Mouse (Mus musculus): ENCODE results near the gene Grem1. TPM values are rescaled to one million over a fixed set of nuclear protein-coding genes. Genes with fewer than 3 reads are reported as not detected.

Grem1 gene
- polyA plus RNA-seq (2017; shearing (Covaris generic)) = not detected

DNA sequence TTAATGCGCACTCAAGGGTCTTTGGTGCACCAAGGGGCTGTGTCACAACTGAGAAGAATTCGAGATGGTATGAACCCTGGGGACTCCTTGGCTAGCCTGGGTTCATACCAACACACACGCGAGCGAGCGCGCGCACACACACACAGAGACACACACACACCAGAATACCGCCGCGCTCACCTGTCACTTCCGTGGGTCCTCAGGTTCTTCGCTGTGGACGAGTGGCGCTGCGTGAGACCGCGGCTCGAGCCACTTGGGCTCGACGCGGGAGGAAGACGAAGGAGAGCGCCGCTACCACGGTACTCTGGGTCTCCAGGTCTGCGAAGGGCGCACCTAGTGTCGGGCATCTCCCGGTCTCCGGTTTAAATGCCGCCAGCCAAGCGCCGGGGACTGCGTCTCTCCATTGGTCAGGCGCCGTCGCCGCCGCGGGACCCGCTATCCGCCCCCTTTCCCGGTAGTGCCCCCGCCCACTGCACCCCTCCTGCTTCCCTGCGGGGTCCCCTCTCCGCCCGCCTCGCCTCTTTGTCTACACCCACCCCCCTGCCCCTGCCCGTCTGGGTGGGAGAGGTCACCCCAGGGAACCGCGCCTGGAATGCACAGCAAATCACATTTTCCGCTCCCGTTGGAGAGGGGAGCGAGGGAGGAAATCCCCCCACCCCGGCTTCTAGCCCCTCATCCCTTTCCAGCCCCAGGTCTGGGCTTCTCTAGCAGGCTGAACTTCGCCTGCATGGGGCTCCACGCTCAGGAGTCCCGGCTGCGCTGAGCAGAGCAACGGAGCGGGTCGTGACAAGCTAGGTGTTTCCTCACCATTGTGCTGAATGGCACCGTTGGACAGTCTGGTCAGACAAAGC, at the start of gene Grem1:
TSS of gene Grem1 (minus strand) at position 336 of the 851 bp plus-strand sequence.
- ATAC-seq = no peak

DNA sequence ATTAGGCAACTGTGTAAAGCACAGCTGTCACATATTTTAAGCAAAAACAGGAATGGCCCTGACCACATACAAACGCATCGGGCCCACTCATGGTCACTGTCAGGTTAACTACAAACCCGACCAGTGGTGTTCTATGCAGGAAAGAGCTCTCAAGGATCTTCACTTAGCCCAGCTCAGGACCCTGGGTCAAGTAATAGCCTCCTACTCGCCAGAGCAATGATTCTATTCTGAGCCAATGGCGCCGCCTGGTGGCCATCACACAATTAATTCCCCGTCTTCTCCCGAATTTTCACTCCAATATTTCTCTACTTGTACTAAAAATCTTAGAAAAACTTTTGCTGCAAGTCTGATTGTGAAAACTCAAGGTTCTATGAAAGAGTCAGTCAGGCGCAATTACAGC, 49.2 kb upstream of the Grem1 start:
- peak; percentile 37 for ATAC-seq

DNA sequence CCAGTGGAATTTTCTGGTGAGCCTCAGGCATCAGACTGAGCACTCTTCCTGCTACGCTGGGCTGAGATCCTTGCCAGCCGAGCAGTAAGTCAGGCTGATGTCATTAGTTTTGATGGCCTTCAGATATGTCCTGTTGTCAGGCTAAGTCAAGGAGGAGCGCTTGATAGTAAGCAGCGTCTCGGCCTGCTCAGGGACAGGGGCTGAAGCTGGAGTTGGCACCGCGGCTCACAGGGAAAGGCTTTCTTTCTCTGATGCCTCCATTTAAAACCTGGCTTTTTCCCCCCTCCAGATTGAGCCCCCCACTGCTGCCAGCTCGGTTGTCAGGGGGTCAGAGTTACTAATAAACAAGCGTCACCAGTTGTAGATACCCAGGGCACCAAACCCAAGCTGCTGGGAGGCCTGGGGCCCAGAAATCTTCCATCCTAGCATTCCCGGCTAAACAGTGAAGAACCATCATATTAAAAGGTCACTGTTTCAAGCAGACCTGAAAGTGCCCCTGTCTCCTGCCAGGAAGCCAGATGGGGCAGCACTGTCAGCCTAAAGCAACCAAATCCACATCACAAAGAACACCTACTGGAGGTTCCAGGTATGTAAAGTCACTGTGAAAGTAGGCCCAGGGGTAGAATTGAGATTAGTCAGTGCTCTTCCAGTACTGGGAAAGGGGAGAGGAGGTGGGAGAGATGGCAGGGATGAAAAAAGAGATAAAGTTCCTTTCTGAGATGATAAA, 48.6 kb upstream of the Grem1 start:
- ATAC-seq = no peak

DNA sequence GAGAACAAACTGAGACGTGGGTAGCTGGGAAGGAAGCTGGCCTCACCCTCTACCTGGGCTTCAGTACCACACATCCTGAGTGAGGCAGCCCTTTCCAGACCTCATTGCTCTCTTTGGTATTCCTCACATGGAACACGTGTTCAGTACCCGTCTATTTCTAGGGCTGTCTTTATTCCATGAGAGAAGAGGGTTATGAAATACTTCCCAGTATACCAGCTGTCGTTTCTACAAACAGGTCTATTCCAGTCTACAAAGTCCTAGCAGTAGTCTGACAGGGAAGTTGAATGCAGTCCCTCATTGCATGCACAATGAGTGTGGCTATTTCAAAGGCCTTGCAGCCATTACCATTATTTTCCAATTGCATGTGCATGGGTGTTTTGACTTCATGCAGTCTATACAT, 47.3 kb upstream of the Grem1 start:
- ATAC-seq = no peak

DNA sequence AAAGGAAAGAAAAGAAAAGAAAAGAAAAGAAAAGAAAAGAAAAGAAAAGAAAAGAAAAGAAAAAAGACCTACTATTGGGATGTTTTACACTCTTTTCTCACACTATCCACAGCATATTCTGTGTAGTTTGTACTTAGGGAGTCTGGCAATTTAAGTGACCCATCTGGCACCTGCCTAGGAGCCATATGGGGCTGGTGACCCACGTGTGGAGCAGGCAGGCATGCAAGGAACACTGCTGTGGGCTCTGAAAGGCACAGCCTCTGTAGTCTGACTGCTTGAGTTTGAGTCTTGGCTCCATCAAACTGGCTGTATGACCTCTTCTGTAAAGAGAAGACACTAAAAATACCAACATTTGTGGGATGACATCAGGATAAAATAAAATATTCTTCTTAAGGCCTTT, 45.3 kb upstream of the Grem1 start:
- no peak for ATAC-seq

DNA sequence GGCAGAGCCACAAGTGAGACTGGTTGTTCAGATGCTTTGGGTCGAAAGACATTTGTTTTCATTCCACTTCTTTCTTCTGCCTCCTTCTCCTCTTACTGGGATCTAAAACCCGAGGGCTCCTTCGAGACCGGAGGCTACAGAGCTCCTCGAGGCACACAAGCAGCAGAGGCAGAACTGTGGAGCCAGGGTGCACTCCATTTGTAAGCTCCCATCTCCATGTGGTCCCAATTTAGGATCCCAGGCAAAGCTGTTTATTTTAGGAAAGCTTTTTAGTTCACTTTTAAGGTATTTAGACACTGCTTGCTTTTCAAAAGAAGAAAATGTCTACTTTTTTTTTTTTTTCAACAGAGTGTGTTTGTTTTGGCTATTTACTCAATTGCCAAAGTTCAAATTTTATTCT, 42.4 kb upstream of the Grem1 start:
- ATAC-seq = no peak

DNA sequence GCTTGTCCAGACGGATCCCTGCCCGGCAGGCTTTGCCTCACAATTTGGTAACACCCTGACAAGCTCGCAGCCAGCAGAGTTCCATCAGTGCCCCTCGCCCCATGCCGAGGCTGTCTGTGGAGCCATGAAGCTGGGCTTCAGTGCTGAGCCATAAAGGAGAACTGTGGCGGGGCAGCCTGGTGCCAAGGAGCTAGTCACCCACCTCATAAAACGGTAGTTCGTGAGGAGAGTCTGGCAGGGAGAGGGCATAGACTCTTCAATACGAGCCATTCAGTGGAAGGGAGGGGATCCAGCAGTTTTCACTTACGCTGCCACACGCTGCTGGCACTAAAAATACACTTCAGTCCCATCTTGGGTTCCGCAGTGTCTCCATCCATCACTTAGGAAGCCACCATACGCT, 40.2 kb upstream of the Grem1 start:
- no peak for ATAC-seq

DNA sequence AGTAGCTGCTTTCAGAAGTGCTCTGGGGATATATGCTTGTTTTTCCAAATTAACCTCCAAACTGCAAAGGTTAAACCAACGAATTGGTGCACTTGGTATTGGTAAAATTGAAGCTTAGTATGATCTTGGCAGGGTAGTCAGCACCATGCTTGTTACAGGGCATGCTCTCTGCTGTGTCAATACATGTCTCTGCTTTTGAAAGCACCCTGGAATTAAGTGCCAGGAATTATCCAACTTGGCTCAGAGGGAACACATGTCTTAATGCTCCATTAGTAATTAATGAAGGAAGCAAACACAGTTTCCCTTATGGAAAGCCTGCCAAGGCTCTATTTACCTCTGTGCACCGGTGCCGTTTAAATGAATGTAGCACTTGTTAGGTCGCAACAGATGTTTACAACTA, 36.7 kb upstream of the Grem1 start:
- no peak for ATAC-seq

DNA sequence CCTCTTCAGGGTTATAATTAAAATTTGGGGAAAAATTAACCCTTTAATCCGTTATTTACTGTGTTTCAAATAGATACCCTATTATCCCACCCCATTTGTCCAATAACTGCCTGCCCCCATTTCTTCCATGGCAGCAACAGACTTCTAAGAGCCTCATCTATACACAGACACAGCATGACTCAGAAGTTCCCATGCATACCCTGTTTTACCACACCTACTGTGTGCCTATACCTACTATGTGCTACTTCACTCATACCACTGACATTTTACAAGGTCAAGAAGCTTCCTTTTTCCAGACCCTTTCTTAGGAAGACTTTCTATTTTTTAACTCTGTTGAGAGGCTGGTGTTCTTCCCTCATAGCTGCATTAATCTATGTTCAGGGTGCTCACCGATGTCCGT, 35.1 kb upstream of the Grem1 start:
- ATAC-seq = no peak

DNA sequence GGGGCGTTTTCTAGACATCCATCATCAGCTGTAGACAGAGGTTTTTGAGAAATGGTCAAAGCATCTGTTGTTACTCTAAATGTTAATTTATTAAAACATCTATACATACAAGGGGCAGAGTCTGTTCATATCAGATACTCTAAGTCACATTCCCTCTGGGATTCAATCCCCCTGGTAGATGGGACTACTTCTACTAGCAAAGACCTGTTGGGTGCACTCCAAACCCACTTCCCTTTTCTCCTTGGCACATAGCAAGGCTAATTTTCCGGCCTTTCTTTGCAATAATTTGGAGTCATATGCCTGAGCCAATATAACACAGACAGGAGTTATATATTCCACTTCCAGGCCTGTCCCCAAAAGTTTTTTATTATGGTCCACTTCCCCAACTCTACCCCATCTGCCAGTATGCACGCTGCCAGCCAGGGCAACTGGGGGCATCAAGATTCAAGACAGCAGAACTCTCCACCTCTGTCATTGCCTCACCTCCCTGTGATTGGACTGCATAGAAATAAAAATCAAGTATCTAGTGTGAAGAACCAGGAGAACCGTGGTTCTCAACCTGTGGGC, 30.5 kb upstream of the Grem1 start:
- no peak for ATAC-seq

DNA sequence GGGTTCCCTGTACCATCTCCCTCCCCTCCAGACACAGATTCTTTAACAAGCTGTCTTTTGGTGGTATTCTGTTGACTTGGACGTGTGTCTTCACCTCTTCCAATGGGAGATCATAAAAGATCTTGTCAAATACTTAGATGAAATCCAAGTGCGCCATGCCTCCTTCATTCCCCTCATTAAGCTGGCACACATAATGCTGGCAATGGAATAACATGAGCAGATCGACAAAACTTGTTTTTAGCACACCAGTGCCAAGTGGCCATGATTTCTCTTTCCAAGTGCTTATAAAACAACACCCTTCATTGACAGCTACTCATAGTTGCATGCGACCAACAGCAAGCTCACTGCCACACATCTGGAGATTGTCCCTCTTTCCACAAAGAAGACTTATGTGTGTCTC, 29.4 kb upstream of the Grem1 start:
- ATAC-seq = no peak

DNA sequence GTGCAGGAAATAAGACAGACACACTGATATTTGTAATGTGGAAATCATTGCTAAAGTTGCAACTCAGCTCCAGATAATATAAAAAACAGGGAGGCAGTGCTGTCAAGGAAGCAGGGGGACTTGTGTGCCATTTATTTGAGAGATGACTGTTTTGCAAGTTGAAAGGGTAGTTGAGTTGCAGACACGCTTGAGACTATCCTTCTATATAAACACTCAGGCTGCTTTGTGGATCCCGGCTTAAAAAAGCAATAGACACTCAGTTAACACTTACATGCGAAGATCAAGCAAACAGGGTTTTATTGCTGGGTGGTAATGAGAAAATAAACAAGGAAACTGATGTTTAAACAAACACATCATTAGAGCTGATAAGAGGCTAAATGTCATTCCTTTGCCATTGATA, 26.4 kb upstream of the Grem1 start:
- ATAC-seq = no peak

DNA sequence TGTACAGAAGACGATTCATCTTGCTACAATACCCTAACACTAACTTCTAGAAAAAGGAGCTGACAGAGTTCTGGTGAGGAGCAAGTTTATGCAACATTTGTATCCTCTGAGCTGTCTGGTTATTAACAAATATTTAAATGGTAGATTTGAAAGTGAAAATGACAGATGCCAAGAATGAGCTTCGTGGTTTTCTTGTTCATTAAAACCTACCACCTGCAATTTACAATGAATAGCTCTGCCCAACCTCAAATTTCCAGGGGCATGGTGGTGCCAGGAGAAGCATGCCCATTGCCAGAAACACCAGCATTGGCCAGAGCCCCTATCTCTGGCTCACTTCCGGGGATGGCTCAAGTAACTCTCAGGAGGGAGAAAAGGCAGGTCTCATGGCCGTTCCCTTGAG, 23.1 kb upstream of the Grem1 start:
- no peak for ATAC-seq

DNA sequence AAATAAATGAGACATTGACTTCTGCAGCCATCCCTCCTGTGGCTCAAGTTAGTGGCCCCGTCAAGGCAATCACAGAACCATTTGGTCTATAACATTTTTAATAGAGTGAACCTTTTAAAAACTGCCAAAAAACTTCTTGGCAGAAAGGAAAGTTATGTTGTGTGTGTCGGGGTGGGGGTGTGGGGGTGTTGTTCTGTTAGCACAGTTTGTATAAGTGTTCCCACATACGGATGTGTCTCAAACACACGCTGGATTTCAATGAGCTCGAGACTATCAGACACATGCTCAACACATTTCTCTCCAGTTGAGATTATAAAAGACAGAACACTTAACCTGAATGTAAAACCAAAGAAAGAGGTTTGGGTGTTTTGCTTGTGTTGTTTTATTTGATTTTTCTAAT, 22.7 kb upstream of the Grem1 start:
- no peak for ATAC-seq

DNA sequence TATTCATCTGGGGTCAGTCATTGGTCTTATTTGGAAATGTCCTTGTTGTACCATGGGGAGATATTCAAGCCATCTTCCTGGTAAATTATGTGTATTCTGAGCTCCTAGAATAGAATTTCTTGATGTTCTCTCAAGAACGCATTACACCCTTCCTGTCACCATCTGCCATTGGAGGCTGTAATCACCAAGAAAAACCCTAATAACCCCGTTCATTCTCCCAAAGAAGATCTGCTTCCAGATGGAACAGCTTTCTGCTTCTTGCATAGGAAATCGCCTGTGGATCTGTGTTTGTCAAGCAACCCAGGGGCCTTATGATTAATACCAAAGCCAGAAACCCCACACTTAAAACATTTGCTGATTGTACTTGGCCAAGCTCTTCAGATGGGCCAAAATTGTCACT, 20.9 kb upstream of the Grem1 start:
- ATAC-seq = no peak

DNA sequence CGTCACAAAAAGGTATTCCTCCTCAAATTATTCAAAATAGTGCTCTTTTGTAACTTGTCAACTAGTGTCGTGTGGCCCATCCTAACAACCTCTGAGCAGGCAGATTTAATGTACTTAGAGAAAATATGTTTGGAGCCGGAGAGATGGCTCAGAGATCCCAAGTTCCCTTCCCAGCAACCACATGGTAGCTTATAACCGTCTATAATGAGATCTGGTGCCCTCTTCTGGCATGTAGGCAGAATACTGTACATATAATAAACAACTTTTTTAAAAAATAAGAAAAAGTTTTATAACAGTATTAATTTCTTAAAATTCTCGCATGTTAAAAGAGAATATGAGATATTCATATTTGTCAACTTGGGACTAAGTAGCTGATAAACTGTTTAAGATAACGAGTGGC, 19.6 kb upstream of the Grem1 start:
- ATAC-seq = no peak

DNA sequence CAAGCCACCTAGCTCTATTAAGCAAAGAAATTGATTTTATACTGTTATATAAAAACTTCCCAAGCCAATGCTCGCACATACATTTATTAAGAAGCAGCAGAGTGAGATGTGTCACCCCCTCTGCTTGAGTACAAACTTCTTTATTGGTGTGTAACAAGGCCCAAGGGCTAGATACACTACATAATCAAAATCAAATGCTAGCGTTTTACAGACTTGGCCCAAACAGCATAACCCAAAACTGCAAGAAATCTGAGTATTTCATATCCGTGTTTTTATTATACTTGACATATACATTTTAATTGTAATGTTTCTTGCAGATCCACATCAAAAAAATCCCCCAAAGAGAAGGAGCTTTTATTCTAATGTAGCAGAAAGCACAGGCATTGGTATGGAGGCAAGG, 17.9 kb upstream of the Grem1 start:
- ATAC-seq = no peak

DNA sequence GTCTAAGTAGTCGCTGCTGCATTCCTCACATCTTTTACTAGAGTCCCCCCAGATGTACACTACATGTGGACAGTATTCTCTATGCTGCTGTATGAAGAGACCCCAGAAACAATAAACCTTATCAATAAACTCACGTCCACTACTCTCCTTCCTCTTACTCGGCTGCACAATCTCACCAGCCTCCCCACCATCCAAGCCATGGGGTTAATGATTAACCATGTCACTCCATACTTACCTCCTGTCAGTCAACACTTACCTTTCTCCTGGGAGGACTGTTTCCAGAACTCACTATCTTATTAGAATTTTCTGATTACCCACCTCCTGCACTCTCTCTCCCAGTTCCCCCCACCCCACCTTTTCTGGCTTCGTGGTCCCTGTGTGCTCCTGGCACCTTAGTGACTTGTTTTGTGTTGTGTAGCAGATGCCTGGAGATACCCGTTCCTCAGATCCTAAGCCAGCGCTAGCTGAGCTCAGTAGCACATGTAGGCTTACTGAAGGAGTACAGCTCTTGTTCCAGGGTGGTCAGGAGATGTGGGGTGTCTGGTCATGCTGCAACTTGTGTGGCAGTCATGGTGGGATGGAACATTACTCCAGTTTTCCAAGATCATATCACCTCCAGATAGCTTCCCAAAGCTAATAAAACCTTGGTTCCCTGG, 15.8 kb upstream of the Grem1 start:
- ATAC-seq = no peak

DNA sequence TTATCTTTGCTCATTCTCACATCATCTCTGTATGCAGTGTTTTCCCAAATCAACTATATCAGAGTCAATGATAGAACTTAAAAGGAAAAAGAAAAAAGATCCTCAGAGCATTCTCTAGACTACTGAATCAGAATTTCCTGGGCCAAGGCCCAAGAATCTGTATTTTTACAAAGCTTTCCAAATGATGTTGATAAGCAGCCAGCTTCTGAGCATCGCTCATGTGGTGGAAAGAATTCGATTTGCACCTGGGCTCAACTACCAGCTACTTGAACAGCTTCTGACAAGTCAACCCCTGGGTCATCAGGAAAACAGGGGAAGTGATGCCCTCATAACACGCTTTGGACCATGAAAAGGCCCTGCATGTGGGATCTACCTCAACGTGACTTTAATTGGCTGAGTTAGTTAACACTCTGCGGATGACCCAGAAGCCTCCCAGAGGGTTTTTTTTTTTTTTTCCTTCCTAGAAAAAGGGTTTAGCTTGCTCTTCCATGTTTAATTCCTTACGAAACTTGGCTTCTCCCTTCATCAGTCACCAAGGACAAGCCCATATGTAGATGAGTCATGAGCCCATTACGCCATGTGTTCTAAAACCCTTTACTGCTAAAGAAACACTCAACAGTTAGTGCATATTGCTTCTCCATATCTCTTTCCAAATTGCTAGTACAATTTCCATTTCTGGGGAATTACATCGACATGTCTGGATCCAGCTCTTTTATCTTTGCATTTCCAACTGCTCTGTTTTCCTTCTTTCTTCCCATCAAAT, 10.3 kb upstream of the Grem1 start:
- no peak for ATAC-seq

DNA sequence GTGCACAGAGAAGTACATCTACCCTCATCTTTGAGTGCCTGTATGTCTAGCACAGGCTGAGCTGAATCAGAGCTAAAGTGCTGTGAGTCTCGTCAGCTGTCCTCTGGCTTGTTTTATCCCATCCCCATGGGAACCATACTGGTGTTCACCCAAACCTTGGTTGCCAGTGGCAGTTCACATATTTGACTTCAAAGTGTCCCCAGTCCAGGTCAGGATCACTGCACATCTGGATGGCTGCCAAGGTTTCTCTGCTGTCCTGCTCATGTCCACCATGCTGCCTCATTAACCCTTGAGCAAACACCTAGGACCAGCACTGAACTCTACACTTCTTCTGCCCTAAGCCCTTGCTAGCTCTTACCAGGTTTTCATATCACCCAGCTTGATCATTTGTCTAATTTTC, 7.4 kb upstream of the Grem1 start:
- no peak for ATAC-seq

DNA sequence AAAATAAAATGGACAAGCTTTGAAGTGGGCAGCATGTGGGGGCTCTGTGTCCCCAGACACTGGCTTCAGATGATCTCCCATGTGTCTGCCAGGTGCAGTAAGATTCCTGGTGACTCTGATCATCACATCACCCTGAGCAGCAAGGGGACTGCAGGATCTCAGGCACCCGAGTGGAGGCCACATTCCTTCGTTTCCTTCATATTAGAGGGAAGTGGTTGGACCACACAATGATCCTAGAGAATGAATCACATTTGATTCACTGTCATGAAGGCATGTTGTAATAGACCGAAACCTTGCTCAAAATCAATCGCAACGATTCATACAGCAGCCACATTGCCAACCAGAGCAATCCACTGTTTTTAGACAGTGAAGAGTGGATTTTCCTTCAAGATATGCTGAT, 6.5 kb upstream of the Grem1 start:
- no peak for ATAC-seq

DNA sequence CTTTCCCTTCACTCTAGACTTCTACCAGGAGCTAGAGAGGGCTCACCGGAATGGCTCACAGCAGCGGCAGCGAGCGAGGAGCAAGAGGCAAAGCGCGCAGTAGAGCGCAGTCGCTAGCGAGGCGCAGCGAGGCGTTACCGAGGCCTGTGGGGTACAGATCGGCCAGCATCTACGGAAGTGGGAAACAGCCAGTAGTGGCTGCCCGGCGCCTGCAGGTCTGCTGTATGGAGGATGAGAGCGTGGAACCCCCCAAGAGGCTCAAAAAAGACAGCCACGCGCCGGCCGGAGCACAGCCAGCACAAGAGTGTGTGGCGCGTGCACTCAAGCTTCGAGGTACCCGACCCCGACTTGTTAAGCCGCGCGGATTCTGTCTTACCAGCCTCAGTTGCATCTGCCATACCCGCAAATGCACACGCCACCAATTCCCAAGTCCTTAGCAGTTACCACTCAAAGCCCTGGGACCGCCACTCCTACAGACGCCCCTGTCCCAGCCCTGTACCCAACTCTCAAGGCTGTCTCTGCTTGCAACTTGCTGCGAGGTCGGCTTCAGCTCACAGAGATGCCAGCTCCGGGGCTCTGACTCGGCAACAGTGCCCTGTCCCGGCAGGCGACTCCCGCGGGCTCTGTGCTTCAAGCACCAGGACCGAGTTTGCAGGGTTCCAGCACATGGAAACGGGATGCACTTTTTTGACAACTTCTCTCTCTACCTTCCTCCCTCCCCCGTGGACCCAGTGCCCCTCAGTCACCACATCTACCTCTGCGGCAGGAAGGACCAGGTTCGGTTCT, 728 bp downstream of the Grem1 start:
- no peak for ATAC-seq
